Mouse (Mus musculus) T-helper 2 cell (primary cell): ENCODE measurements at regions not wholly inside any gene's neighbourhood (a gene's known extent, or its start where the extent isn't known, plus 50 kb on each side); places are given as distances from the start of the nearest gene placed in this dataset.

ENCODE experiments used
- in situ Hi-C: fragments of 300-600 bp; cut with MboI, MseI; formaldehyde crosslinking; loops from one replicate; pipeline ENCODE4 v1.15.1; 2025; ENCODE audit warnings: high pct_unique_total_duplicates

GRCm38 (mm10) chr1:143071781-143072382 is 568.6 kb upstream of the B3galt2 start:
- in situ Hi-C loops, result loop anchor here (10.0 kb wide), 1 partner anchor 103 kb away; no protein-coding TSS in a partner anchor

- in situ Hi-C loops, result loop anchor here (10.0 kb wide), 1 partner anchor 100 kb away; no protein-coding TSS in a partner anchor
Observed at GRCm38 (mm10) chr1:143074999-143075398, 565.5 kb upstream of the B3galt2 start.

- in situ Hi-C loops, result no loop called here
Observed at GRCm38 (mm10) chr1:143080441-143080840, 560.0 kb upstream of the B3galt2 start.

GRCm38 (mm10) chr1:143096904-143097303 is 543.6 kb upstream of the B3galt2 start:
- in situ Hi-C loops, result no loop called here

- in situ Hi-C loops, result no loop called here
Observed at GRCm38 (mm10) chr1:143098307-143098706, 542.2 kb upstream of the B3galt2 start.

- in situ Hi-C loops, result no loop called here
Observed at GRCm38 (mm10) chr1:143122185-143122584, 518.3 kb upstream of the B3galt2 start.

- in situ Hi-C loops, result no loop called here
Observed at GRCm38 (mm10) chr1:143130257-143130656, 510.2 kb upstream of the B3galt2 start.

GRCm38 (mm10) chr1:143132806-143133205 is 507.7 kb upstream of the B3galt2 start:
- in situ Hi-C loops, result no loop called here

- in situ Hi-C loops, result no loop called here
Observed at GRCm38 (mm10) chr1:143145111-143145984, 495.1 kb upstream of the B3galt2 start.

GRCm38 (mm10) chr1:143171286-143171685 is 469.2 kb upstream of the B3galt2 start:
- in situ Hi-C loops, result loop anchor here (10.0 kb wide), 1 partner anchor 96 kb away; no protein-coding TSS in a partner anchor

GRCm38 (mm10) chr1:143173836-143174235 is 466.6 kb upstream of the B3galt2 start:
- in situ Hi-C loops, result loop anchor here (10.0 kb wide), 1 partner anchor 99 kb away; no protein-coding TSS in a partner anchor

GRCm38 (mm10) chr1:143192167-143192793 is 448.2 kb upstream of the B3galt2 start:
- in situ Hi-C loops, result no loop called here

GRCm38 (mm10) chr1:143200213-143200889 is 440.1 kb upstream of the B3galt2 start:
- in situ Hi-C loops, result no loop called here

- in situ Hi-C loops, result no loop called here
Observed at GRCm38 (mm10) chr1:143200971-143201370, 439.5 kb upstream of the B3galt2 start.

- in situ Hi-C loops, result no loop called here
Observed at GRCm38 (mm10) chr1:143202182-143202581, 438.3 kb upstream of the B3galt2 start.

- in situ Hi-C loops, result no loop called here
Observed at GRCm38 (mm10) chr1:143204070-143204469, 436.4 kb upstream of the B3galt2 start.

GRCm38 (mm10) chr1:143206995-143207394 is 433.5 kb upstream of the B3galt2 start:
- in situ Hi-C loops, result no loop called here

- in situ Hi-C loops, result no loop called here
Observed at GRCm38 (mm10) chr1:143207399-143208065, 432.9 kb upstream of the B3galt2 start.

GRCm38 (mm10) chr1:143217401-143217800 is 423.1 kb upstream of the B3galt2 start:
- in situ Hi-C loops, result no loop called here

- in situ Hi-C loops, result no loop called here
Observed at GRCm38 (mm10) chr1:143231969-143232368, 408.5 kb upstream of the B3galt2 start.
